Mouse (Mus musculus) forebrain, embryonic 11.5 days (tissue): ENCODE measurements around the gene D11Wsu47e. TPM values are rescaled to one million over a fixed set of nuclear protein-coding genes. Genes with fewer than 3 reads are reported as not detected.
A peak's percentile ranks its signal among the peaks of the same experiment; 100 is the strongest.

ENCODE experiments used
- ATAC-seq: fragments of 200-750 bp; cut with Nextera tagmentation; replicated peaks from 2 replicates; pipeline ENCODE4 v1.8.0; 2017; ENCODE audit warnings: moderate TSS enrichment; ENCODE audit not compliant: low FRiP score
- DNase-seq: peaks from one replicate; pipeline ENCODE4 v3.0.0-alpha.2; 2017; ENCODE audit warnings: low spot score
- H3K27ac ChIP-seq: fragments of 300-500 bp; sonication (generic); 2 replicates; pipeline ENCODE4 v1.5.1; 2014; ENCODE audit warnings: low read depth, low read length
- H3K27me3 ChIP-seq: fragments of 300-500 bp; sonication (generic); 2 replicates; pipeline ENCODE4 v1.6.1; 2014; ENCODE audit warnings: mild to moderate bottlenecking, low read length, mixed read lengths; ENCODE audit not compliant: control insufficient read depth, insufficient read depth
- H3K36me3 ChIP-seq: fragments of 300-500 bp; sonication (generic); 2 replicates; pipeline ENCODE4 v1.6.1; 2014; ENCODE audit warnings: mild to moderate bottlenecking, low read length, moderate library complexity, mixed read lengths; ENCODE audit not compliant: control insufficient read depth, insufficient read depth
- H3K4me1 ChIP-seq: fragments of 300-500 bp; sonication (generic); replicated peaks from 2 replicates; pipeline ENCODE4 v1.6.1; 2014; ENCODE audit warnings: low read length, mixed read lengths; ENCODE audit not compliant: control insufficient read depth, insufficient read depth
- H3K4me2 ChIP-seq: fragments of 300-500 bp; sonication (generic); 2 replicates; pipeline ENCODE4 v1.6.1; 2014; ENCODE audit warnings: low read depth, mild to moderate bottlenecking, low read length, moderate library complexity, mixed read lengths; ENCODE audit not compliant: severe bottlenecking
- H3K4me3 ChIP-seq: fragments of 300-500 bp; sonication (generic); 2 replicates; pipeline ENCODE4 v1.5.1; 2014; ENCODE audit warnings: low read depth, low read length
- H3K9ac ChIP-seq: fragments of 300-500 bp; sonication (generic); 2 replicates; pipeline ENCODE4 v1.6.1; 2014; ENCODE audit warnings: low read length
- H3K9me3 ChIP-seq: fragments of 300-500 bp; sonication (generic); 2 replicates; pipeline ENCODE4 v1.6.1; 2016; ENCODE audit warnings: low read length, mixed read lengths; ENCODE audit not compliant: control insufficient read depth
- WGBS: fragments of 180-500 bp; shearing (Covaris S2); extraction: QIAGEN DNeasy Blood & Tissue Kit; methylation state at CpG from one replicate; pipeline ENCODE4 v1.1.7; 2014; 5-methylcytosine and 5-hydroxymethylcytosine counted together
- polyA plus RNA-seq: library from polyadenylated mRNA; unstranded; fragments of >200 nt; fragmentation: Nextera tagmentation; extraction: Ambion mirVana; gene quantifications from 2 replicates; pipeline ENCODE4 v1.2.1, GENCODE M21; 2014

Gene D11Wsu47e
- polyA plus RNA-seq, 1 experiment from 2014 or later = 26.5 TPM

DNA sequence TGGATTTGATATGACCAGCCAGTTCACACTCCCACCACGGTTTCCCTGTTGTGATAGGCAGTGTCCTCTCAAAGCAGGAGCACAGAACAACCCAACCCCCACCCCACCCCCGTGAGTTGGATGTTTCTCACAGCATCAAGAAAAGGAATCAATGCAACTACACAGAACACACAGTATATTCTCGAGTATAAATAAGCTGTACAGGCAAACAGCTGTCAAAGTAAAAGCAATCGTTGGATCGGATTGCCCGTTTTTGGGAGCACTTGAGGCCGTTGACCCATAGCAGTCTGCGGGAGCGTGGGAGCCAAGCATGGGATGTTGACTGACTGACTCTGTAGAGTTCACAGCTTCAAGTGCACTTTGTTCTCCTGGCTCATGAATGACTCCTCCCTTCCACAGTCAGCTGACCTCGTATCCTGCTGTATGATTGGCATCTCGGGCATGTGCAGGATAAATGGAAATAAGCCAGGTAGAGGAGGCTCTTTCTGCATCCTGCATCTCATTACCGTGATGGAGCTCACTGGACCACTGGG is 13.9 kb downstream of the D11Wsu47e start:
- H3K9me3 ChIP-seq = no peaks in the 10 kb centered on the region
- no peaks in the 10 kb centered on the region for H3K4me1 ChIP-seq
- no peak overlapping the region for H3K4me3 ChIP-seq
- H3K9ac ChIP-seq = no peak overlapping the region
- 78% methylated on average over 12 of the region's 12 CpGs for WGBS
- H3K27me3 ChIP-seq = no peaks in the 10 kb centered on the region
- DNase-seq = no peak
- ATAC-seq = no peak
- peaks cover 8% of the 10 kb centered on the region for H3K36me3 ChIP-seq
- no peak overlapping the region for H3K27ac ChIP-seq
- no peak overlapping the region for H3K4me2 ChIP-seq

GRCm38 (mm10) chr11:113699643-113700042 is 15.4 kb downstream of the D11Wsu47e start:
- no peaks in the 10 kb centered on the region for H3K9me3 ChIP-seq
- DNase-seq (no peak), ATAC-seq (no peak)
- H3K36me3 ChIP-seq = peaks cover 6% of the 10 kb centered on the region
- 89% methylated on average over 7 of the region's 7 CpGs for WGBS
- H3K27ac ChIP-seq = no peak overlapping the region
- no peak overlapping the region for H3K4me2 ChIP-seq
- H3K27me3 ChIP-seq = no peaks in the 10 kb centered on the region
- no peak overlapping the region for H3K9ac ChIP-seq
- H3K4me3 ChIP-seq = no peak overlapping the region
- H3K4me1 ChIP-seq = no peaks in the 10 kb centered on the region

- H3K9ac ChIP-seq = no peak overlapping the region
- no peak overlapping the region for H3K4me3 ChIP-seq
- no peaks in the 10 kb centered on the region for H3K9me3 ChIP-seq
- no peak overlapping the region for H3K4me2 ChIP-seq
- no peaks in the 10 kb centered on the region for H3K36me3 ChIP-seq
- H3K27me3 ChIP-seq = no peaks in the 10 kb centered on the region; the same call in 1 of the 2 replicates
- H3K27ac ChIP-seq = no peak overlapping the region
- DNase-seq (peak; percentile 88), ATAC-seq (peak; percentile 41; the same call in 1 of the 2 replicates)
- 54% methylated on average over 5 of the region's 5 CpGs for WGBS
- H3K4me1 ChIP-seq = peaks cover 3% of the 10 kb centered on the region; the same call in 1 of the 2 replicates
These were observed 19.5 kb downstream of the D11Wsu47e start for GRCm38 (mm10) chr11:113703758-113704157.

DNA sequence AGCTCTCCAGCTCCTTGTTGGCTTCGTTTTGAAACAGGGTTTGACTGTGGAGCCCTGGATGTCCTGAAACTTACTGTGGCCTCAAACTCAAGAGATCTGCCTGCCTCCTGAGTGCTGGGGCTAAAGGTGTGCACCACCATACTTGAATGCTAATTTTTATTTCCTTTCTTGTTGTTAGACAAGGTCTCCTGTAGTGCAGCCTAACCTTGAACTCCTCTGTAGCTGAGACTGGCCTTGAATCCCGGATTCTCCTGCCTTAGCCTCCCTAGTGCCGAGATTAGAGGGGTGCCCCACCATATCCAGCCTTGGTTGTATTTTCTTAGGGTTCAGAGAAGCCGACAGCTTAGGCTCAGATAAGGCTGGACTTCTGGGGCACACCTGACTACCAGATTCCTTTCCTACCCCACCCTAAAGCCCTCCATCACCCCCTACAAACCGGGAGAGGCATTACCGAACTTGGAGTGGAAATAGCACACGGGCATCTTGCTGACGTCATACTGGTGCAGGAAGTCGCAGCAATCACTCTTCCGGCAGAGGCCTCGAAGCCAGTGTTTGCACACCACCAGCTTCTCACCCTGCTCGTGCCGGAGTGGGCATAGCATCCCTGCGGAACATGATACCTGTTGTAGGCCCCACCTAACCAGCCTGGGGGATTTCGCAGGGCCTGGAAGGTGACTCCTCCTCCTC is 21.9 kb downstream of the D11Wsu47e start:
- Histone ChIP-seq H3K27ac (no peak overlapping the region), H3K9me3 (no peaks in the 10 kb centered on the region), H3K4me2 (no peak overlapping the region), H3K4me3 (no peak overlapping the region), H3K9ac (no peak overlapping the region), H3K4me1 (peaks cover 26% of the 10 kb centered on the region), H3K36me3 (no peaks in the 10 kb centered on the region), H3K27me3 (peaks cover 3% of the 10 kb centered on the region)
- DNase-seq (no peak), ATAC-seq (no peak)
- WGBS = 90% methylated on average over 15 of the region's 15 CpGs

DNA sequence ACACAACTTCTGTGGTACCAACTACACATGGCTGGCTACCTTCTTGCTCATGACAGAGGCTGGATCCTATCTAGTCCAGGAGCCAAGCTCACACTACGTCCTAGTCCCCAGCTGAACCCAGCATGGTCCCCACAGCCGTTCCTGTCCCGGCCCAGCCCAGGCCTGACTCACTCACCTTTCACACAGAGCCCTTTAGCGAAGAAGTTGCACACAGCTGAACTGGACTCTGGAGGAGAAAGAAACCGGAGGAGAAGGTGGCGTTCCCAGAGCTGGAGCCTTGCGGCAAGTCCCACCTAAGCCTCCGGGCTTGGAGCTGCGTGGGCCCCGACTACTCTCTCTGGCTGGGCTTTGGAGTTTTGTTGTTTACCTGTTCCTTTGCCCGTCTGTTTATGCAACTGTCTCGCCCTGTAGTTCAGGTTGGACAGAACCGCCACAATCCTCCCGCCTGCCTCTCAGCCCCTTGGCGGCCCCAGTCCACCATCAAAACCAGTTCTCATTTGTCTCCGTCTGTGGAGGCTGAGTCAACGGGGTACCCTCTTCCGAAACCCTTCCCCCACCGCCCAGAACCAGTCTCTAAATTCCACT is 24.5 kb downstream of the D11Wsu47e start:
- Histone ChIP-seq H3K4me1 (peaks cover 27% of the 10 kb centered on the region), H3K36me3 (no peaks in the 10 kb centered on the region), H3K4me2 (no peak overlapping the region), H3K27me3 (peaks cover 3% of the 10 kb centered on the region), H3K4me3 (no peak overlapping the region), H3K9me3 (no peaks in the 10 kb centered on the region), H3K9ac (no peak overlapping the region), H3K27ac (no peak overlapping the region)
- no peak for ATAC-seq
- WGBS = 41% methylated on average over 19 of the region's 19 CpGs
- DNase-seq = no peak

GRCm38 (mm10) chr11:113709272-113709671 is 25.1 kb downstream of the D11Wsu47e start:
- no peaks in the 10 kb centered on the region for H3K9me3 ChIP-seq
- DNase-seq (no peak), ATAC-seq (no peak)
- H3K27me3 ChIP-seq = peaks cover 3% of the 10 kb centered on the region
- no peak overlapping the region for H3K27ac ChIP-seq
- WGBS = 4% methylated on average over 15 of the region's 15 CpGs
- H3K36me3 ChIP-seq = no peaks in the 10 kb centered on the region
- H3K4me3 ChIP-seq = no peak overlapping the region
- H3K4me1 ChIP-seq = peaks cover 27% of the 10 kb centered on the region
- H3K9ac ChIP-seq = no peak overlapping the region; the same call in 1 of the 2 replicates
- H3K4me2 ChIP-seq = peak overlapping the region; percentile 18; the same call in 1 of the 2 replicates

GRCm38 (mm10) chr11:113709731-113710256 is 25.6 kb downstream of the D11Wsu47e start, which contains the start of gene Cpsf4l:
Gene Cpsf4l (minus strand): TSS chr11:113710017.
- Histone ChIP-seq H3K4me2 (peak within 1 kb of the TSS; percentile 18; the same call in 1 of the 2 replicates), H3K27me3 (peaks cover 3% of the 10 kb centered on the region), H3K9me3 (no peaks in the 10 kb centered on the region), H3K4me1 (peaks cover 27% of the 10 kb centered on the region), H3K9ac (peak within 1 kb of the TSS; percentile 13), H3K36me3 (no peaks in the 10 kb centered on the region), H3K4me3 (no peak within 1 kb of the TSS), H3K27ac (peak within 1 kb of the TSS; percentile 58)
- WGBS = 2% methylated on average over 11 of the region's 11 CpGs
- ATAC-seq = peak; percentile 73
- DNase-seq = peak; percentile 66

- Histone ChIP-seq H3K4me3 (no peak overlapping the region), H3K27ac (peak overlapping the region; percentile 58), H3K4me1 (peaks cover 27% of the 10 kb centered on the region), H3K9ac (peak overlapping the region; percentile 13), H3K4me2 (peak overlapping the region; percentile 18; the same call in 1 of the 2 replicates), H3K27me3 (peaks cover 3% of the 10 kb centered on the region), H3K9me3 (no peaks in the 10 kb centered on the region), H3K36me3 (no peaks in the 10 kb centered on the region)
- ATAC-seq (peak; percentile 37), DNase-seq (peak; percentile 66)
- WGBS = under 1% methylated on average over 10 of the region's 10 CpGs
These were observed 26.1 kb downstream of the D11Wsu47e start for GRCm38 (mm10) chr11:113710257-113710777.
